Mouse (Mus musculus): ENCODE measurements around the gene Il5ra. TPM values are rescaled to one million over a fixed set of nuclear protein-coding genes. Genes with fewer than 3 reads are reported as not detected.

Gene Il5ra
- polyA plus RNA-seq, 1 experiment from 2014 or later, result not detected

- no peaks in the 10 kb centered on the region for H3K9me3 ChIP-seq (ENCODE audit: control insufficient read depth, low read depth, low read length)
- no peak overlapping the region for H3K4me2 ChIP-seq (replicated peaks; ENCODE audit: low read depth, low read length)
- no peaks in the 10 kb centered on the region for H3K36me3 ChIP-seq (ENCODE audit: control insufficient read depth, insufficient read depth, low read length)
- H3K27me3 ChIP-seq (ENCODE audit: control insufficient read depth, insufficient read depth, low read length), result no peaks in the 10 kb centered on the region
- no peak overlapping the region for H3K9ac ChIP-seq (replicated peaks; ENCODE audit: low read depth, low read length)
- no peak overlapping the region for H3K4me3 ChIP-seq (ENCODE audit: low read depth, low read length)
- H3K27ac ChIP-seq (ENCODE audit: low read length), result no peak overlapping the region
- no peaks in the 10 kb centered on the region for H3K4me1 ChIP-seq (ENCODE audit: control insufficient read depth, insufficient read depth, low read length)
- 73% methylated on average over 3 of the region's 3 CpGs for WGBS
- ATAC-seq (ENCODE audit: insufficient number of reproducible peaks, insufficient read depth, low FRiP score, low read depth), result no peak
Measured at GRCm38 (mm10) chr6:106747804-106748203, 1.0 kb downstream of the Il5ra start.

- ATAC-seq (ENCODE audit: insufficient number of reproducible peaks, insufficient read depth, low FRiP score, low read depth), result no peak
- Histone ChIP-seq H3K4me2 (replicated peaks; ENCODE audit: low read depth, low read length) (no peak overlapping the region), H3K27me3 (ENCODE audit: control insufficient read depth, insufficient read depth, low read length) (no peaks in the 10 kb centered on the region), H3K9me3 (ENCODE audit: control insufficient read depth, low read depth, low read length) (no peaks in the 10 kb centered on the region), H3K36me3 (ENCODE audit: control insufficient read depth, insufficient read depth, low read length) (no peaks in the 10 kb centered on the region), H3K27ac (ENCODE audit: low read length) (no peak overlapping the region), H3K4me1 (ENCODE audit: control insufficient read depth, insufficient read depth, low read length) (no peaks in the 10 kb centered on the region), H3K4me3 (ENCODE audit: low read depth, low read length) (no peak overlapping the region), H3K9ac (replicated peaks; ENCODE audit: low read depth, low read length) (no peak overlapping the region)
- 92% methylated on average over 5 of the region's 5 CpGs for WGBS
Measured at GRCm38 (mm10) chr6:106747251-106747650, 1.6 kb downstream of the Il5ra start.

- Histone ChIP-seq H3K4me1 (ENCODE audit: control insufficient read depth, insufficient read depth, low read length) (no peaks in the 10 kb centered on the region), H3K36me3 (ENCODE audit: control insufficient read depth, insufficient read depth, low read length) (no peaks in the 10 kb centered on the region), H3K27me3 (ENCODE audit: control insufficient read depth, insufficient read depth, low read length) (no peaks in the 10 kb centered on the region), H3K9ac (replicated peaks; ENCODE audit: low read depth, low read length) (no peak overlapping the region), H3K4me3 (ENCODE audit: low read depth, low read length) (no peak overlapping the region), H3K4me2 (replicated peaks; ENCODE audit: low read depth, low read length) (no peak overlapping the region), H3K9me3 (ENCODE audit: control insufficient read depth, low read depth, low read length) (no peaks in the 10 kb centered on the region), H3K27ac (ENCODE audit: low read length) (no peak overlapping the region)
- ATAC-seq (ENCODE audit: insufficient number of reproducible peaks, insufficient read depth, low FRiP score, low read depth), result no peak
- 68% methylated on average over 7 of the region's 7 CpGs for WGBS
Measured at GRCm38 (mm10) chr6:106745673-106746394, 3.0 kb downstream of the Il5ra start.

GRCm38 (mm10) chr6:106743556-106744233 is 5.1 kb downstream of the Il5ra start:
- 74% methylated on average over 7 of the region's 7 CpGs for WGBS

GRCm38 (mm10) chr6:106740244-106740825 is 8.5 kb downstream of the Il5ra start:
- no peaks in the 10 kb centered on the region for H3K27me3 ChIP-seq (ENCODE audit: control insufficient read depth, insufficient read depth, low read length)
- H3K9me3 ChIP-seq (ENCODE audit: control insufficient read depth, low read depth, low read length), result no peaks in the 10 kb centered on the region
- no peak for ATAC-seq (ENCODE audit: insufficient number of reproducible peaks, insufficient read depth, low FRiP score, low read depth)
- H3K4me1 ChIP-seq (ENCODE audit: control insufficient read depth, insufficient read depth, low read length), result no peaks in the 10 kb centered on the region
- no peak overlapping the region for H3K27ac ChIP-seq (ENCODE audit: low read length)
- WGBS, result 84% methylated on average over 1 of the region's 1 CpGs
- H3K36me3 ChIP-seq (ENCODE audit: control insufficient read depth, insufficient read depth, low read length), result no peaks in the 10 kb centered on the region
- no peak overlapping the region for H3K4me3 ChIP-seq (ENCODE audit: low read depth, low read length)
- H3K4me2 ChIP-seq (replicated peaks; ENCODE audit: low read depth, low read length), result no peak overlapping the region
- H3K9ac ChIP-seq (replicated peaks; ENCODE audit: low read depth, low read length), result no peak overlapping the region

More at GRCm38 (mm10) chr6:106743556-106744233, 5.1 kb downstream of the Il5ra start:
- no peaks in the 10 kb centered on the region for H3K36me3 ChIP-seq (ENCODE audit: control insufficient read depth, insufficient read depth, low read length)
- no peak overlapping the region for H3K4me3 ChIP-seq (ENCODE audit: low read depth, low read length)
- no peak for ATAC-seq (ENCODE audit: insufficient number of reproducible peaks, insufficient read depth, low FRiP score, low read depth)
- no peaks in the 10 kb centered on the region for H3K4me1 ChIP-seq (ENCODE audit: control insufficient read depth, insufficient read depth, low read length)
- H3K9ac ChIP-seq (replicated peaks; ENCODE audit: low read depth, low read length), result no peak overlapping the region
- no peaks in the 10 kb centered on the region for H3K27me3 ChIP-seq (ENCODE audit: control insufficient read depth, insufficient read depth, low read length)
- H3K4me2 ChIP-seq (replicated peaks; ENCODE audit: low read depth, low read length), result no peak overlapping the region
- H3K9me3 ChIP-seq (ENCODE audit: control insufficient read depth, low read depth, low read length), result no peaks in the 10 kb centered on the region
- H3K27ac ChIP-seq (ENCODE audit: low read length), result no peak overlapping the region

GRCm38 (mm10) chr6:106738229-106738628 is 10.6 kb downstream of the Il5ra start:
- H3K9me3 ChIP-seq (ENCODE audit: control insufficient read depth, low read depth, low read length), result no peaks in the 10 kb centered on the region
- H3K4me3 ChIP-seq (ENCODE audit: low read depth, low read length), result no peak overlapping the region
- no peak for ATAC-seq (ENCODE audit: insufficient number of reproducible peaks, insufficient read depth, low FRiP score, low read depth)
- H3K27ac ChIP-seq (ENCODE audit: low read length), result no peak overlapping the region
- H3K36me3 ChIP-seq (ENCODE audit: control insufficient read depth, insufficient read depth, low read length), result no peaks in the 10 kb centered on the region
- H3K9ac ChIP-seq (replicated peaks; ENCODE audit: low read depth, low read length), result no peak overlapping the region
- no peak overlapping the region for H3K4me2 ChIP-seq (replicated peaks; ENCODE audit: low read depth, low read length)
- no peaks in the 10 kb centered on the region for H3K27me3 ChIP-seq (ENCODE audit: control insufficient read depth, insufficient read depth, low read length)
- no peaks in the 10 kb centered on the region for H3K4me1 ChIP-seq (ENCODE audit: control insufficient read depth, insufficient read depth, low read length)
- WGBS, result 81% methylated on average over 3 of the region's 3 CpGs

GRCm38 (mm10) chr6:106732563-106732962 is 16.3 kb downstream of the Il5ra start:
- Histone ChIP-seq H3K27ac (ENCODE audit: low read length) (no peak overlapping the region), H3K9ac (replicated peaks; ENCODE audit: low read depth, low read length) (no peak overlapping the region), H3K4me1 (ENCODE audit: control insufficient read depth, insufficient read depth, low read length) (no peaks in the 10 kb centered on the region), H3K9me3 (ENCODE audit: control insufficient read depth, low read depth, low read length) (no peaks in the 10 kb centered on the region), H3K4me3 (ENCODE audit: low read depth, low read length) (no peak overlapping the region), H3K36me3 (ENCODE audit: control insufficient read depth, insufficient read depth, low read length) (no peaks in the 10 kb centered on the region), H3K4me2 (replicated peaks; ENCODE audit: low read depth, low read length) (no peak overlapping the region), H3K27me3 (ENCODE audit: control insufficient read depth, insufficient read depth, low read length) (no peaks in the 10 kb centered on the region)
- 84% methylated on average over 4 of the region's 4 CpGs for WGBS
- no peak for ATAC-seq (ENCODE audit: insufficient number of reproducible peaks, insufficient read depth, low FRiP score, low read depth)

- Histone ChIP-seq H3K4me3 (ENCODE audit: low read depth, low read length) (no peak overlapping the region), H3K4me2 (replicated peaks; ENCODE audit: low read depth, low read length) (no peak overlapping the region), H3K27ac (ENCODE audit: low read length) (no peak overlapping the region), H3K36me3 (ENCODE audit: control insufficient read depth, insufficient read depth, low read length) (no peaks in the 10 kb centered on the region), H3K9me3 (ENCODE audit: control insufficient read depth, low read depth, low read length) (no peaks in the 10 kb centered on the region), H3K9ac (replicated peaks; ENCODE audit: low read depth, low read length) (no peak overlapping the region), H3K4me1 (ENCODE audit: control insufficient read depth, insufficient read depth, low read length) (no peaks in the 10 kb centered on the region), H3K27me3 (ENCODE audit: control insufficient read depth, insufficient read depth, low read length) (no peaks in the 10 kb centered on the region)
- no peak for ATAC-seq (ENCODE audit: insufficient number of reproducible peaks, insufficient read depth, low FRiP score, low read depth)
- 67% methylated on average over 4 of the region's 4 CpGs for WGBS
Measured at GRCm38 (mm10) chr6:106729682-106730314, 19.0 kb downstream of the Il5ra start.
